Comparison of ENCODE assay signal across 30 mouse cellular contexts in the genomic region with DNA sequence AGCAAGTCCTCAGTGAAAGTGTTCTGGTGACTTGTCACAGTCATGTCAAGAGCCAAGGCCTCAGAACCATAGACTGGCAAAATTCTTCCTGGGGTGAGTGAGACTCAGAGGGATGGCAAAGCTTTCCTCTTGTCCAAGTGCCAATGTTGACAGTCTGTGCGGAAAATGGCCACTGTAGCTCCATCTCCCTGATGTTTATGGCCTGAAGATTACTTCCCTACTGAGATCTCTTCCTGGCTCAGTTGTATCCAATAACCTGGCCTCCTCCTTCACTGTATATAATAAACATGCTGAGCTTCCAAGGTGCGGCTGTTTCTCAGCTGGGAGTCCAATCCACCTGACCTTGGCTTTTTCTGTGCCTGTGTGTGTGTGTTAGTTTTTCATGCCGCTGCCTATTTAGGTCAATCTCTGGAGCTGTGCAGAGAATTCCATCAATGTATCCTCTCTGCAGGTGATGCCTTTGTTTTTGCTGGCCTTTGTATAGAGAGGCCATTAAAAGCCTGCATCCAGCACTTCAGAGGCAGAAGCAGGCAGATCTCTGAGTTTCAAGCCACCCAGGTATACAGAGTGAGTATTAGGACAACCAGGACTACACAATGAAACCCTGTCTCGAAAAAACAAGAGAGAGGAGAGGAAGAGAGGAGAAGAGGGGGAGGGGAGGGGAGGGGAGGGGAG. TPM values are rescaled to one million over a fixed set of nuclear protein-coding genes. Genes with fewer than 3 reads are reported as not detected.
DNase-seq lines count a peak whose midpoint lies in the region; TF ChIP-seq lines count a peak whose summit lies in the region.
"Had no signal": no experiment of that assay in that cellular context is flagged by ENCODE, and none has a peak within 500 bp of the region (broad histone marks: within the 10 kb centered on the region; RNA-seq: fewer than 3 reads in every experiment).

No protein-coding gene starts in this region.

- WGBS in kidney, adult 2 months: 70% methylated on average over 4 of the region's 4 CpGs
- 32% methylated on average over 4 of the region's 4 CpGs for WGBS in large intestine, adult 2 months

- H3K4me1 ChIP-seq in kidney, adult 2 months (ENCODE audit: control insufficient read depth, insufficient read depth, low read length): no peaks in the 10 kb centered on the region
- H3K4me1 ChIP-seq: forebrain, embryonic 10.5 days; hindbrain, embryonic 12.5 days; limb, embryonic 13.5 days; midbrain, embryonic 12.5 days had no signal

- TF ChIP-seq POLR2A in kidney, adult 2 months (IDR thresholded peaks at IDR 0.05; ENCODE audit: low read depth, low read length): no peak

- no peak overlapping the region for H3K4me3 ChIP-seq in kidney, adult 2 months (ENCODE audit: insufficient read depth, low read depth, low read length)
- H3K4me3 ChIP-seq: forebrain, embryonic 10.5 days; heart, embryonic 13.5 days; hindbrain, embryonic 12.5 days; limb, embryonic 13.5 days; liver, embryonic 12.5 days; midbrain, embryonic 12.5 days had no signal

- H3K27me3 ChIP-seq in kidney, adult 2 months (replicated peaks; ENCODE audit: control insufficient read depth, insufficient read depth, low read length): no peaks in the 10 kb centered on the region
- H3K27me3 ChIP-seq: heart, embryonic 13.5 days; hindbrain, embryonic 12.5 days; limb, embryonic 13.5 days; liver, embryonic 12.5 days; midbrain, embryonic 12.5 days had no signal

- H3K36me3 ChIP-seq in kidney, adult 2 months (ENCODE audit: control insufficient read depth, insufficient read depth, low read length): no peaks in the 10 kb centered on the region; the same call in 1 of the 2 replicates

- no peak for DNase-seq in kidney, adult 2 months
- no peak for DNase-seq in kidney, postnatal 10 days
- DNase-seq in ZHBTc4 (ENCODE audit: low read depth, low spot score): peak; percentile 90
- peak; percentile 44 for DNase-seq in cerebellum, adult 8-10 months
- peak; percentile 71 for DNase-seq in large intestine, adult 2 months (ENCODE audit: low read depth, low spot score)
- DNase-seq in gastrocnemius, adult 18-20 months (ENCODE audit: low spot score): no peak
- no peak for DNase-seq in testis, postnatal 14 days (ENCODE audit: low spot score)
- no peak for DNase-seq in lung, postnatal 14 days
- DNase-seq: gastrocnemius, postnatal 25 days; heart, adult 18-20 months; heart, postnatal 14 days; kidney, adult 8-10 months; kidney, postnatal 14 days; lung, adult 18-20 months; lung, postnatal 10 days; right cerebral cortex, postnatal 14 days; thymus, postnatal 25 days had no signal

- H3K27ac ChIP-seq in kidney, adult 2 months (ENCODE audit: insufficient read depth, low read depth, low read length): peak overlapping the region; percentile 50; the same call in 1 of the 2 replicates
- H3K27ac ChIP-seq: forebrain, embryonic 10.5 days; heart, embryonic 13.5 days; hindbrain, embryonic 12.5 days; limb, embryonic 13.5 days; liver, embryonic 12.5 days; midbrain, embryonic 12.5 days had no signal

- no peak for TF ChIP-seq CTCF in kidney, adult 2 months (conservative IDR thresholded peaks at IDR 0.05; ENCODE audit: insufficient read depth, insufficient read length, low read depth, low read length)

RNA-seq across cellular contexts. Expression of a gene that starts 24.9 kb away (rescaled TPM):
- 2.6 and 3.3 TPM in 2 replicates for polyA plus RNA-seq in kidney, adult 2 months (2012; rRNA removed)
- 0.53 and 0.74 TPM in 2 replicates for polyA plus RNA-seq in large intestine, adult 2 months (2012; rRNA removed)
- 10 to 100 TPM; 67.3 to 72.7 TPM for total RNA-seq in gastrocnemius, adult 18-20 months (2021)
- total RNA-seq: monocyte, adult 5-6 weeks; neutrophil, adult 5-6 weeks had no signal

RNA-seq across cellular contexts. Expression of a gene that starts 27.8 kb away (rescaled TPM):
- 12.6 and 13.6 TPM in 2 replicates for polyA plus RNA-seq in kidney, adult 2 months (2012; rRNA removed)
- 4.8 and 8.2 TPM in 2 replicates for polyA plus RNA-seq in large intestine, adult 2 months (2012; rRNA removed)
- 1 to 10 TPM; 2.9 to 4.1 TPM for total RNA-seq in gastrocnemius, adult 18-20 months (2021)

RNA-seq across cellular contexts. Expression of a gene that starts 27.8 kb away (rescaled TPM):
- 16.3 and 17.4 TPM in 2 replicates for polyA plus RNA-seq in kidney, adult 2 months (2012; rRNA removed)
- polyA plus RNA-seq in large intestine, adult 2 months (2012; rRNA removed): 15.6 and 18.4 TPM in 2 replicates
- total RNA-seq in gastrocnemius, adult 18-20 months (2021): 10 to 100 TPM; 38.8 to 39.5 TPM

RNA-seq across cellular contexts. Expression of a gene that starts 39.9 kb away (rescaled TPM):
- polyA plus RNA-seq in kidney, adult 2 months (2012; rRNA removed): 0.41 and 0.60 TPM in 2 replicates
- polyA plus RNA-seq in large intestine, adult 2 months (2012; rRNA removed): 0.92 and 1.7 TPM in 2 replicates
- total RNA-seq in gastrocnemius, adult 18-20 months (2021): not detected
- total RNA-seq: gastrocnemius, postnatal 25 days; megakaryocyte, adult 5-6 weeks; monocyte, adult 5-6 weeks; neutrophil, adult 5-6 weeks had no signal
- polyA plus RNA-seq: activated CD4-positive, CD25-positive, alpha-beta regulatory T cell, adult 4 months; C2C12 had no signal

RNA-seq across cellular contexts. Expression of a gene that starts 56.4 kb away (rescaled TPM):
- 9.3 and 9.9 TPM in 2 replicates for polyA plus RNA-seq in kidney, adult 2 months (2012; rRNA removed)
- polyA plus RNA-seq in large intestine, adult 2 months (2012; rRNA removed): 753 and 829 TPM in 2 replicates
- total RNA-seq in gastrocnemius, adult 18-20 months (2021): not detected
- total RNA-seq: gastrocnemius, postnatal 25 days; heart, adult 18-20 months; heart, postnatal 14 days; left cerebral cortex, postnatal 25 days; megakaryocyte, adult 5-6 weeks; monocyte, adult 5-6 weeks; neutrophil, adult 5-6 weeks had no signal
- polyA plus RNA-seq: activated CD4-positive, CD25-positive, alpha-beta regulatory T cell, adult 4 months; forebrain, embryonic 16.5 days had no signal

Comparison
In these comparisons a context has a peak if more than half of its experiments do, and no peak if none do; other contexts are left out.
1. DNase-seq: peak in ZHBTc4 (single experiment), cerebellum, adult 8-10 months (single experiment) and large intestine, adult 2 months (single experiment); none in kidney, adult 2 months (single experiment), kidney, postnatal 10 days (single experiment), gastrocnemius, adult 18-20 months (single experiment), testis, postnatal 14 days (single experiment) and lung, postnatal 14 days (single experiment).